Mouse (Mus musculus) colon, adult 2 months (tissue): ENCODE data around the gene Pirt. TPM values are rescaled to one million over a fixed set of nuclear protein-coding genes. Genes with fewer than 3 reads are reported as not detected.

Experiments used
- polyA plus RNA-seq: library from polyadenylated mRNA; depleted of rRNA; stranded (reverse); fragments of >200 nt; gene quantifications from 2 replicates; pipeline ENCODE4 v1.2.3, GENCODE M21; 2012; rRNA removed

The Pirt gene
- polyA plus RNA-seq = 2.0 and 2.5 TPM in 2 replicates

GRCm38 (mm10) chr11:66911811-66912210 lies at the start of gene Pirt:
Pirt (plus strand) TSS chr11:66911981.

GRCm38 (mm10) chr11:66956303-66956702 lies 44.5 kb downstream of the Pirt start, which contains the start of gene Tmem238l:
Tmem238l (plus strand) TSS chr11:66956638.

Other genes with a start within 250 kb of the Pirt start
- gene Tmem238l, start 44.7 kb downstream of the Pirt start, polyA plus RNA-seq = 81.8 and 86.0 TPM in 2 replicates
- gene Tmem220, start 113.2 kb downstream of the Pirt start, polyA plus RNA-seq = 2.8 and 4.1 TPM in 2 replicates
- gene Adprm, start 140.6 kb downstream of the Pirt start, polyA plus RNA-seq = 7.2 and 8.4 TPM in 2 replicates
- gene Sco1, start 140.7 kb downstream of the Pirt start, polyA plus RNA-seq = 9.7 and 11.0 TPM in 2 replicates
- 0.01 and 0.06 TPM in 2 replicates for gene Myh3, start 166.3 kb downstream of the Pirt start, polyA plus RNA-seq